Mouse (Mus musculus) forebrain, embryonic 14.5 days (tissue): ENCODE data around the gene Creb5. TPM values are rescaled to one million over a fixed set of nuclear protein-coding genes. Genes with fewer than 3 reads are reported as not detected.

Experiments
- ATAC-seq: fragments of 200-750 bp; cut with Nextera tagmentation; 2 replicates; pipeline ENCODE4 v1.8.0; 2017; ENCODE audit warnings: mild to moderate bottlenecking, moderate library complexity
- DNase-seq: peaks from one replicate; pipeline ENCODE4 v3.0.0-alpha.2; 2015; ENCODE audit warnings: low spot score
- H3K27ac ChIP-seq: fragments of 300-500 bp; sonication (generic); 2 replicates; pipeline ENCODE4 v1.5.1; 2014; ENCODE audit warnings: low read depth, mild to moderate bottlenecking, control low read depth, low read length, moderate library complexity
- H3K27me3 ChIP-seq: fragments of 300-500 bp; sonication (generic); replicated peaks from 2 replicates; pipeline ENCODE4 v1.6.1; 2014; ENCODE audit warnings: low read length, control low read depth, mixed read lengths; ENCODE audit not compliant: control insufficient read depth, insufficient read depth
- H3K36me3 ChIP-seq: fragments of 300-500 bp; sonication (generic); 2 replicates; pipeline ENCODE4 v1.6.1; 2014; ENCODE audit warnings: low read length, control low read depth; ENCODE audit not compliant: control insufficient read depth, insufficient read depth
- H3K4me1 ChIP-seq: fragments of 300-500 bp; sonication (generic); 2 replicates; pipeline ENCODE4 v1.6.1; 2014; ENCODE audit warnings: antibody characterized with exemption, low read length, control low read depth; ENCODE audit not compliant: control insufficient read depth, insufficient read depth
- H3K4me2 ChIP-seq: fragments of 300-500 bp; sonication (generic); 2 replicates; pipeline ENCODE4 v1.6.1; 2014; ENCODE audit warnings: mild to moderate bottlenecking, control low read depth, low read length
- H3K4me3 ChIP-seq: fragments of 300-500 bp; sonication (generic); 2 replicates; pipeline ENCODE4 v1.5.1; 2014; ENCODE audit warnings: low read depth, low read length, control low read depth
- H3K9ac ChIP-seq: fragments of 300-500 bp; sonication (generic); 2 replicates; pipeline ENCODE4 v1.6.1; 2014; ENCODE audit warnings: mild to moderate bottlenecking, low read length, control low read depth, moderate library complexity
- H3K9me3 ChIP-seq: fragments of 300-500 bp; sonication (generic); replicated peaks from 2 replicates; pipeline ENCODE4 v1.6.1; 2016; ENCODE audit warnings: low read length, control low read depth, mixed read lengths; ENCODE audit not compliant: control insufficient read depth
- WGBS: fragments of 180-500 bp; shearing (Covaris S2); extraction: QIAGEN DNeasy Blood & Tissue Kit; methylation state at CpG from one replicate; pipeline ENCODE4 v1.1.7; 2014; 5-methylcytosine and 5-hydroxymethylcytosine counted together
- polyA plus RNA-seq: library from polyadenylated mRNA; unstranded; fragments of >200 nt; fragmentation: Nextera tagmentation; extraction: Ambion mirVana; gene quantifications from 2 replicates; pipeline ENCODE4 v1.2.1, GENCODE M21; 2014

Creb5 gene
- polyA plus RNA-seq: 8.5 and 9.4 TPM in 2 replicates

DNA sequence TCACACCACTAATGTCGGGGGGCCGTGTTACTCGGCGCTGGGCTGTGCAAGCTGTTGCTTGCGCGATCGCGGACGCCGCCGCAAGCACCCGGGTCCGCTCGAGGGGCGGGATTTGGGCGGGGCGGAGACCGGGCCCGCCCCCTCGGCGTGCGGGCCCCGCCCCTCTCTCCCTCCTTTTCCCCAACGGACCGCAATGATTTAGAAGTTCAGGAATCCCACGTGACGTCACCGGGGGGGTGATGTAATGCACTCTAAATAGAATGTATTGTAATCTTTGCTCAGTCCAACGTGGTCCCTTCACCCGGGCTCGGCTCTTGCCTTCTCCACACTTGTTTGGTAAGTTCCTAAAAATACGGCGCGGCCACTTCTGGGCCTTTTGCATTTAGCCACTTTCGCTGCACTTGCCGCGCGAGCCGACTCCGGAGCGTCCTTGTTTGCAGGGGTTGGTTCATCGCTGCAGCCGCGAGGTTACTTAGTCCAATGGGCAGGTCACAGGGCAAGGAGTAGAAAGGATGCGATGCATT, at the start of gene Creb5:
Gene Creb5 (plus strand): TSS at position 233 of the 524 bp plus-strand sequence.
- peak within 1 kb of the TSS; percentile 65 for H3K27ac ChIP-seq
- peak within 1 kb of the TSS; percentile 51 for H3K4me3 ChIP-seq
- DNase-seq (peak; percentile 94), ATAC-seq (peak; percentile 79)
- H3K9me3 ChIP-seq: no peaks in the 10 kb centered on the region
- H3K9ac ChIP-seq: peak within 1 kb of the TSS; percentile 66
- under 1% methylated on average over 45 of the region's 45 CpGs for WGBS
- peak within 1 kb of the TSS; percentile 90 for H3K4me2 ChIP-seq
- H3K27me3 ChIP-seq: peaks cover 22% of the 10 kb centered on the region
- peaks cover 7% of the 10 kb centered on the region; the same call in 1 of the 2 replicates for H3K4me1 ChIP-seq
- H3K36me3 ChIP-seq: no peaks in the 10 kb centered on the region

DNA sequence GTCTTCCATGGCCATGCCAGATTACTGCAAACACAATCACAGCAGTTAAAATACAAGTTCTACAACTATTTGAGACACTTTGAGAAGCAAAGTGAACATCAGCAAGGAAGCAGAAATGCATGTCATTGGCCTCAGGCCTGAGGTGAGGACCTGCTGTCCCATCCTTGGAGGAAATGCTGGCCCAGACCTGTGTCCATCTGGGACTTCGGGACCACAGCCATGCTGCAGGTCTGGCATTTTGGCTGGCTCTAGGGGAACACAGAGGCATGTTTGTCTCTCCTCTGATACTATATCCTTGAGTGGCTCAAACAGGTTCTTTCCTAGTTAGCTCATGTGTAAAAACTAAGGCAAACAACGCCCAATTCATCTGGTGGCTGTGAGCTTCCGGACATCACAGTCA, 27.2 kb upstream of the Creb5 start:
- H3K9ac ChIP-seq: no peak overlapping the region
- H3K4me3 ChIP-seq: no peak overlapping the region
- no peaks in the 10 kb centered on the region for H3K4me1 ChIP-seq
- ATAC-seq (no peak), DNase-seq (no peak)
- H3K4me2 ChIP-seq: no peak overlapping the region
- H3K27me3 ChIP-seq: no peaks in the 10 kb centered on the region
- no peaks in the 10 kb centered on the region for H3K36me3 ChIP-seq
- H3K9me3 ChIP-seq: no peaks in the 10 kb centered on the region
- whole genome bisulfite sequencing: 97% methylated on average over 3 of the region's 3 CpGs
- no peak overlapping the region for H3K27ac ChIP-seq

GRCm38 (mm10) chr6:53262401-53262800, 24.7 kb upstream of the Creb5 start:
- no peak for DNase-seq

DNA sequence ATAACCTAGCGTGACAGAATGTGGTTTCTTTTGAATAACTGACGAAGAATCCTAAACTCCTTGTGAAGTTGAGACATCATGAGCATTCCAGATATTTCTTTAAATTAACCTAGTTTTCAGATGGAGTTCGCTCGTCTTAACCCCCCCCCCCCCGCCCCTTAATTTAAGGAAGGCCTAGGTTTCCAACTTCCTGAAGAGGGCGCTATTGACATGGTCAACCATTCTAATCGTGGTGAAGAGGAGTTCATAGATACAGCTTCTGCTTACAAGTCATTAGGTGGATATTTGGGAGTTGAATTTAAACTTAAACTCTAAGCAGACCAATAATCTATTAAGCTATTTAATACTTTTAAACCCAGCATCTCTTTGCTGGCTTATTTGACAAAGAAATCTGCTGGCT, 20.0 kb upstream of the Creb5 start:
- Histone ChIP-seq H3K9ac (no peak overlapping the region), H3K4me1 (peaks cover 8% of the 10 kb centered on the region), H3K27me3 (no peaks in the 10 kb centered on the region), H3K36me3 (no peaks in the 10 kb centered on the region), H3K27ac (no peak overlapping the region), H3K9me3 (no peaks in the 10 kb centered on the region), H3K4me3 (no peak overlapping the region), H3K4me2 (0 out of 2 replicates have a peak overlapping the region, but pooled peaks have one; percentile 27)
- DNase-seq (peak; percentile 75), ATAC-seq (no peak)
- WGBS: 27% methylated on average over 7 of the region's 7 CpGs

More at GRCm38 (mm10) chr6:53262401-53262800, 24.7 kb upstream of the Creb5 start:
- H3K36me3 ChIP-seq: no peaks in the 10 kb centered on the region
- 77% methylated on average over 11 of the region's 11 CpGs for WGBS
- H3K9ac ChIP-seq: no peak overlapping the region
- no peak overlapping the region for H3K27ac ChIP-seq
- H3K4me3 ChIP-seq: no peak overlapping the region
- H3K4me2 ChIP-seq: no peak overlapping the region
- H3K4me1 ChIP-seq: no peaks in the 10 kb centered on the region
- no peaks in the 10 kb centered on the region for H3K9me3 ChIP-seq
- ATAC-seq: no peak
- H3K27me3 ChIP-seq: no peaks in the 10 kb centered on the region

DNA sequence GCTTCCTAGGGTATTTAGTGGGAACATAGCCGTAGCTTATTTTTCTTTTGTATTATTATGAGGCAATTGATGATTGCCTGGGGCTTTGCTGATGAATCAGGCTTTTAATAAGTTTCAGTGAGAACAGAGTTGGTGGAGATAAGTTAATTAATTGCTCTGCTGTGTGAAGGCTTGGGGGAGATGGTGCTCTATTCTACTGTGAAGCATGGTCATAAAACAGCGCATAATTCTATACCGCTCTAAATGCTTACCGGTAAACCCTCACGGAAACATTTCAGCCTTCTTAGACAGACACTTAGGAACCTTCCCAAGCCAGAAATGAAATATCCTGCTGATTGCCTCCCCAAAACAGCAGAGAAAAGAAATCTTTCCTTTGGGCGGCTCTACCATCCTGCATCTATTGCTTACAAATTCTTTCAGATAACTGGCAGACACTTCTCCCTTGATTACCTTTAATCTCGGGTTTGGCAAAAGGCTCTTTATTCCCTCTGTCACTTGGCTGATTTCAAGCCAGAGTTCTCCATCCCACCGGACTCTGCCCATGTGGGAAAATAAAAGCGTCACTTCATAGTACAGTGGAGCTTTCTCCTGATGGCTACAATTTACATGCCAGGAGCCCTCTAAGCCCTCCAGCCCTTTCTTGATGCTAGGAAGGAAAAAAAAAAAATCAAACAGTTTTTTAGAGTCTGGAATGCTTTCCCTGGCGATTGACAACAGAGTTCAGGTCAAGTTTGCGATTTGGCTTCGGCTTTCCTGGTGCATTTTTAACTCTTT, 19.2 kb upstream of the Creb5 start:
- Histone ChIP-seq H3K4me1 (peaks cover 8% of the 10 kb centered on the region), H3K27me3 (no peaks in the 10 kb centered on the region), H3K9ac (no peak overlapping the region), H3K36me3 (no peaks in the 10 kb centered on the region), H3K27ac (no peak overlapping the region), H3K4me3 (no peak overlapping the region), H3K9me3 (no peaks in the 10 kb centered on the region), H3K4me2 (peak overlapping the region; percentile 27)
- ATAC-seq: peak; percentile 87
- DNase-seq: peak; percentile 82
- WGBS: 7% methylated on average over 12 of the region's 12 CpGs

DNA sequence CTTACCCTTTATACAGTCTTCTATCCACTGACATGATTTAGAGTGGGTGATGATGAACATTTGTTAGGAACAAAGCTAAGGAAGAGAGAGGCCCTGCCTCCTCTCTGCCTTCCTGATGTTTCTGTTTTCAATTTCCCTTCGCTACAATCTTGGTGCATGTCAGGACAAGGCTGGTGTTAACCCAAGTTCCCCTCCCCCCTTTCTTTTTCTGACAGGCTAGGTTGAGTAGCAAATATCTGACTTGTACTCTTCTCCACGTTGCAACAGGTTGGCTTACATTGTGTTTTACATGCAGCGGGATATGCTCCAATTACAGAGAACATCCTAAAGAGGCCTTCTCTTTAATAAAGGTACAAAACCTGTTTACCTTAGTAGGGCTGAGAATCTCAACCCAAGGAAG, 15.9 kb upstream of the Creb5 start:
- Histone ChIP-seq H3K4me2 (no peak overlapping the region), H3K36me3 (no peaks in the 10 kb centered on the region), H3K27ac (no peak overlapping the region), H3K27me3 (no peaks in the 10 kb centered on the region), H3K4me3 (no peak overlapping the region), H3K9ac (no peak overlapping the region), H3K4me1 (peaks cover 8% of the 10 kb centered on the region), H3K9me3 (no peaks in the 10 kb centered on the region)
- no peak for DNase-seq
- WGBS: 67% methylated on average over 3 of the region's 3 CpGs
- ATAC-seq: no peak

- no peak for ATAC-seq
- no peak overlapping the region for H3K9ac ChIP-seq
- H3K9me3 ChIP-seq: no peaks in the 10 kb centered on the region
- no peak overlapping the region for H3K4me2 ChIP-seq
- no peak overlapping the region for H3K4me3 ChIP-seq
- no peaks in the 10 kb centered on the region for H3K27me3 ChIP-seq
- no peaks in the 10 kb centered on the region for H3K36me3 ChIP-seq
- peak; percentile 48 for DNase-seq
- H3K4me1 ChIP-seq: peaks cover 8% of the 10 kb centered on the region
- WGBS: 31% methylated on average over 4 of the region's 4 CpGs
- no peak overlapping the region for H3K27ac ChIP-seq
These were observed 15.4 kb upstream of the Creb5 start for GRCm38 (mm10) chr6:53271636-53272035.

- Histone ChIP-seq H3K36me3 (no peaks in the 10 kb centered on the region), H3K9me3 (no peaks in the 10 kb centered on the region), H3K4me1 (peaks cover 7% of the 10 kb centered on the region; the same call in 1 of the 2 replicates), H3K27me3 (peaks cover 22% of the 10 kb centered on the region), H3K27ac (no peak overlapping the region), H3K4me2 (peak overlapping the region; percentile 90), H3K9ac (peak overlapping the region; percentile 66), H3K4me3 (peak overlapping the region; percentile 51)
- ATAC-seq (no peak; the same call in 1 of the 2 replicates), DNase-seq (no peak)
- WGBS: 6% methylated on average over 20 of the region's 20 CpGs
These were observed 557 bp upstream of the Creb5 start for GRCm38 (mm10) chr6:53286389-53287037.
